Mouse (Mus musculus) midbrain, embryonic 16.5 days (tissue): ENCODE measurements around the gene Nfib. TPM values are rescaled to one million over a fixed set of nuclear protein-coding genes. Genes with fewer than 3 reads are reported as not detected.

Experiments
- ATAC-seq: fragments of 200-750 bp; cut with Nextera tagmentation; 2 replicates; pipeline ENCODE4 v1.8.0; 2017; ENCODE audit warnings: moderate TSS enrichment
- H3K27ac ChIP-seq: fragments of 300-500 bp; sonication (generic); 2 replicates; pipeline ENCODE4 v1.5.1; 2014; ENCODE audit warnings: mild to moderate bottlenecking, low read length, mixed read lengths
- H3K27me3 ChIP-seq: fragments of 300-500 bp; sonication (generic); 2 replicates; pipeline ENCODE4 v1.6.1; 2014; ENCODE audit warnings: low read depth, low read length, mixed read lengths; ENCODE audit not compliant: control insufficient read depth, insufficient read depth
- H3K36me3 ChIP-seq: fragments of 300-500 bp; sonication (generic); 2 replicates; pipeline ENCODE4 v1.6.1; 2014; ENCODE audit warnings: mild to moderate bottlenecking, low read length, moderate library complexity, mixed read lengths; ENCODE audit not compliant: control insufficient read depth, insufficient read depth
- H3K4me1 ChIP-seq: fragments of 300-500 bp; sonication (generic); 2 replicates; pipeline ENCODE4 v1.6.1; 2014; ENCODE audit warnings: mild to moderate bottlenecking, low read length, mixed read lengths; ENCODE audit not compliant: control insufficient read depth, insufficient read depth
- H3K4me2 ChIP-seq: fragments of 300-500 bp; sonication (generic); 2 replicates; pipeline ENCODE4 v1.6.1; 2014; ENCODE audit warnings: mild to moderate bottlenecking, low read length, mixed read lengths
- H3K4me3 ChIP-seq: fragments of 300-500 bp; sonication (generic); 2 replicates; pipeline ENCODE4 v1.5.1; 2014; ENCODE audit warnings: low read depth, mild to moderate bottlenecking, low read length, moderate library complexity, mixed read lengths
- H3K9ac ChIP-seq: fragments of 300-500 bp; sonication (generic); 2 replicates; pipeline ENCODE4 v1.6.1; 2014; ENCODE audit warnings: low read depth, low read length, mixed read lengths
- H3K9me3 ChIP-seq: fragments of 300-500 bp; sonication (generic); replicated peaks from 2 replicates; pipeline ENCODE4 v1.6.1; 2014; ENCODE audit warnings: mild to moderate bottlenecking, low read length, mixed read lengths; ENCODE audit not compliant: control insufficient read depth, poor library complexity, severe bottlenecking
- WGBS: fragments of 180-500 bp; shearing (Covaris S2); extraction: QIAGEN DNeasy Blood & Tissue Kit; methylation state at CpG from one replicate; pipeline ENCODE4 v1.1.7; 2014; 5-methylcytosine and 5-hydroxymethylcytosine counted together
- polyA plus RNA-seq: library from polyadenylated mRNA; unstranded; fragments of >200 nt; fragmentation: Nextera tagmentation; extraction: Ambion mirVana; gene quantifications from 2 replicates; pipeline ENCODE4 v1.2.1, GENCODE M21; 2015

The Nfib gene
- polyA plus RNA-seq, 1 experiment from 2014 or later, result 47.2 TPM

DNA sequence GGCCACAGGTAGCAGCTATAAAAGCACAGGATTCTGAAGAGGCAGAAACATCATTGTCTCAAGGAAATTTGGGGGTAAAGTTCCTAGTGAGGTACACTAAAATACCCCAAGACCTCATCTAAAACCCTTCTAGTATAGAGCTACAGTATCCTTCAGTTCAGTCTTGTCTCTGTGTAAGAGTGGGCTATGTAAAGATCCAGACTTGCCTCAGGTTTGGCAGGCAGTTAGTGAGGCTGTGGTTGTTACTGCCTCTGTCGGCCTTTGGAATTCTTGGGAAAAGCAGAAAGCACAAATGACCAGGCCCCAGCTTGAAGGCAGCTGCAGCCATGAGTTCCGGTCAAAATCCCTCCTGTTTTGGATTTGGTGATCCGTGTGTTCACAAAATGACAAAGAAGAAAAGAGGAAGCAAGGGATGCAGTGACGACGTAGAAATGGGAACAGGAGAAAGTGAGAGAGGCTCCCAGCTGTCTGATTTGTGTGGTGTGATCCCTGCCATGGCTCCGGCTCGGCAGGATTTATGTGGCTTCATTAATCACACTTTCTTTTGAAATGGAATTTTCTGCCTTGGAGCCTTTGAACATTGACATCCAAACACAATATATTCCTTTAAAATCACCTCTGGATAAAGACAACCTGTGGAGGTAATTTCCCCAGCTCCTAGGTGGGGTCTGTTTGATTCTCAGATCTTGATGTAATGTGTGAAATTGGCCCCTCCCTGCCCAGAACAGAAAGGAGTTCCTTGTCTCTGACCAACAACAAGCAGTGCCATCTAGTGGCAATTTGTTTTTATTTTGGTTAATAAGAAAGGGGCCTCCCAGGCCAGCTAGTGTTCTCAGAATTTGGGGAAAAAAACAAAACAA lies 91.7 kb downstream of the Nfib start:
- H3K9me3 ChIP-seq, result no peaks in the 10 kb centered on the region
- H3K27ac ChIP-seq, result peak overlapping the region; percentile 10; the same call in 1 of the 2 replicates
- H3K27me3 ChIP-seq, result no peaks in the 10 kb centered on the region
- peak overlapping the region; percentile 1; the same call in 1 of the 2 replicates for H3K9ac ChIP-seq
- WGBS, result 20% methylated on average over 7 of the region's 7 CpGs
- no peak overlapping the region for H3K4me3 ChIP-seq
- no peaks in the 10 kb centered on the region for H3K36me3 ChIP-seq
- H3K4me1 ChIP-seq, result peaks cover 11% of the 10 kb centered on the region
- H3K4me2 ChIP-seq, result peak overlapping the region; percentile 23; the same call in 1 of the 2 replicates
- peak; percentile 85 for ATAC-seq

GRCm38 (mm10) chr4:82609676-82610075 lies 95.9 kb downstream of the Nfib start:
- peaks cover 8% of the 10 kb centered on the region for H3K4me1 ChIP-seq
- no peak overlapping the region for H3K27ac ChIP-seq
- no peak for ATAC-seq
- no peak overlapping the region for H3K4me2 ChIP-seq
- no peaks in the 10 kb centered on the region for H3K36me3 ChIP-seq
- no peak overlapping the region for H3K9ac ChIP-seq
- 87% methylated on average over 4 of the region's 4 CpGs for WGBS
- H3K27me3 ChIP-seq, result no peaks in the 10 kb centered on the region
- H3K4me3 ChIP-seq, result no peak overlapping the region
- no peaks in the 10 kb centered on the region for H3K9me3 ChIP-seq

GRCm38 (mm10) chr4:82608768-82609610 lies 96.6 kb downstream of the Nfib start:
- WGBS, result 88% methylated on average over 9 of the region's 9 CpGs
- ATAC-seq, result no peak
- H3K36me3 ChIP-seq, result no peaks in the 10 kb centered on the region
- no peaks in the 10 kb centered on the region for H3K9me3 ChIP-seq
- H3K27ac ChIP-seq, result no peak overlapping the region
- peaks cover 2% of the 10 kb centered on the region for H3K4me1 ChIP-seq
- H3K27me3 ChIP-seq, result no peaks in the 10 kb centered on the region
- H3K4me3 ChIP-seq, result no peak overlapping the region
- no peak overlapping the region for H3K4me2 ChIP-seq
- H3K9ac ChIP-seq, result no peak overlapping the region

- no peaks in the 10 kb centered on the region for H3K9me3 ChIP-seq
- 67% methylated on average over 4 of the region's 4 CpGs for WGBS
- H3K36me3 ChIP-seq, result no peaks in the 10 kb centered on the region
- H3K4me3 ChIP-seq, result no peak overlapping the region
- ATAC-seq, result no peak
- no peak overlapping the region for H3K27ac ChIP-seq
- H3K4me2 ChIP-seq, result no peak overlapping the region
- no peaks in the 10 kb centered on the region for H3K4me1 ChIP-seq
- no peaks in the 10 kb centered on the region for H3K27me3 ChIP-seq
- H3K9ac ChIP-seq, result no peak overlapping the region
These were observed 98.3 kb downstream of the Nfib start for GRCm38 (mm10) chr4:82607266-82607665.

- Histone ChIP-seq H3K36me3 (no peaks in the 10 kb centered on the region), H3K4me1 (no peaks in the 10 kb centered on the region), H3K27ac (no peak overlapping the region), H3K4me3 (no peak overlapping the region), H3K4me2 (no peak overlapping the region), H3K27me3 (no peaks in the 10 kb centered on the region), H3K9ac (no peak overlapping the region), H3K9me3 (no peaks in the 10 kb centered on the region)
- 87% methylated on average over 9 of the region's 9 CpGs for WGBS
- ATAC-seq, result no peak
These were observed 99.2 kb downstream of the Nfib start for GRCm38 (mm10) chr4:82606351-82606750.

DNA sequence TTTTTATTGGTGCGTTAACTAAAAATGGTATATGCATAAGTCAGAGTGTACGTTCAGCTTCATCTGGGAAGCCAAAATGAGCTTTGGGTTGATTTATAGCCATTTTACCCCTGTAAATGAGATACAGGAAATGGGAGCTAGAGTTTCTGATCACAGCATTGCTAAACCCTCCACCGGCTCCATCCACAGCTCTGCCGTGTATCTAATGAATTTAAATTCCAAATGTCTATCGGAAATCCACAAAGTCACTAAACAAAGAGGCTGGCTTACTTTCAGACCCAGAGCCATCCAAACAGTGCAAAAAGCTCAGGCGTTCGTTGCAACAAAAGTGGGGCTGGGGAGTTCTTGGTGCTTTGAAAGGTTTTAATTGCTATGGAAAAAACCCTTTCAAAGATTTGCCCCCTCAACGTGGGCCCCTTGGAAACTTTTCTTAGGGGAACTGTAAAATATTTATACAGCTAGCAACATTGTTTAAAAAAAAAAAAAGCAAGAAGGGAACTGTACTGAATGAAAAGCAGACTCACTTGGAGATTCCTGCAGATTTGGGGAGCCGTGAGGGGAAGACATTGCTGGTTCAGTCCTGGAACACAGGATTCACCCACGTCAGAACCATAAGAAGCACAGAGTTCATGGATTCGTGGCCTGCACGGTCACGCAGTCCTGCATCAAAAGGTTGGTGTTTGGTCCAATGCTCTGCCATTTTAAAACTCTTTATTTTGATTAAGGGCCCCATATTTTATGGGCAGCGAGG lies 100.3 kb downstream of the Nfib start:
- Histone ChIP-seq H3K4me1 (no peaks in the 10 kb centered on the region), H3K27ac (no peak overlapping the region), H3K4me2 (no peak overlapping the region), H3K9me3 (no peaks in the 10 kb centered on the region), H3K9ac (no peak overlapping the region), H3K27me3 (no peaks in the 10 kb centered on the region), H3K36me3 (no peaks in the 10 kb centered on the region), H3K4me3 (no peak overlapping the region)
- 53% methylated on average over 14 of the region's 14 CpGs for WGBS
- 0 out of 2 replicates have a peak, but pooled peaks have one; percentile 45 for ATAC-seq

DNA sequence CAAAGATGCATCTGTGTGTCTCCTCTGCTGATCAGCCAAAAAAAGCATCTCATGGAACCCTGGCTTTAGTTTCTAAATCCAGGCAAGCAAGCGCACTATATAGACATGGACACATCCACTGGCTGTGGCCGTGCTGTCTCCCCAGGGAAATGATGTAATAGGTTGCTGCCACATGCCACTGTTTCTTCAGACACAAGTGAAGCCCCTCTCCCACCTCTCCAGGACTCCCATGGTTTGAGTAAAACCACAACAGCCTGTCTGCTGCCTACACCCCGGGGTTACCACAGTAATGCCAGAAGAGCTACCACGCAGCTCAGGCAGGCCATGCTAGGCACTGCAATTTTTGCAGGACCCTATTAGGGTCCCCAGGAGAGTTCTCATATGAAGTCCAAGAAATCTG lies 101.0 kb downstream of the Nfib start:
- no peak for ATAC-seq
- WGBS, result 66% methylated on average over 4 of the region's 4 CpGs
- no peaks in the 10 kb centered on the region for H3K9me3 ChIP-seq
- no peaks in the 10 kb centered on the region for H3K36me3 ChIP-seq
- H3K4me2 ChIP-seq, result no peak overlapping the region
- H3K9ac ChIP-seq, result no peak overlapping the region
- no peak overlapping the region for H3K4me3 ChIP-seq
- H3K27ac ChIP-seq, result no peak overlapping the region
- no peaks in the 10 kb centered on the region for H3K4me1 ChIP-seq
- no peaks in the 10 kb centered on the region for H3K27me3 ChIP-seq

DNA sequence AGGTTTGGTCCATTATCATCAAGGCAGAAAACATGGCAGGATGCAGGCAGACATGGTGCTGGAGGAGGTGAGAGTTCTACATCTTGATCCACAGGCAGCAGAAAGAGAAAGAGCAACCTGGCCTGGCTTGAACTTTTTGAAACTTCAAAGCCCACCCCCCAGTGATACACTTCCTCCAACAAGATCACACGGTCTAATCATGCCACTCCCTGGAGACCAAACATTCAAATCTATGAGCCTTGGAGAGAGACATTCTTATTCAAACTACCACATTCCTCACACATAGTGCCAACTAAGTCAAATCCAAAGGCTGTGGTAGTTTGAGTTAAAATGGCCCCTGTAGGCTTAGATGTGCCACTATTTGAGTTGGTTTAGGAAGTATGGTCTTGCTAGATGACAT lies 104.9 kb downstream of the Nfib start:
- no peaks in the 10 kb centered on the region for H3K36me3 ChIP-seq
- no peaks in the 10 kb centered on the region for H3K4me1 ChIP-seq
- WGBS, result 68% methylated on average over 1 of the region's 1 CpGs
- H3K9me3 ChIP-seq, result no peaks in the 10 kb centered on the region
- ATAC-seq, result no peak
- no peak overlapping the region for H3K9ac ChIP-seq
- no peak overlapping the region for H3K4me3 ChIP-seq
- no peak overlapping the region for H3K27ac ChIP-seq
- no peak overlapping the region for H3K4me2 ChIP-seq
- no peaks in the 10 kb centered on the region for H3K27me3 ChIP-seq
